Mouse (Mus musculus) liver, postnatal 0 days (tissue): ENCODE measurements at regions not wholly inside any gene's neighbourhood (a gene's known extent, or its start where the extent isn't known, plus 50 kb on each side); places are given as distances from the start of the nearest gene placed in this dataset.

ENCODE experiments used
- ATAC-seq: fragments of 200-750 bp; cut with Nextera tagmentation; 2 replicates; pipeline ENCODE4 v1.8.0; 2017; ENCODE audit warnings: mild to moderate bottlenecking, moderate library complexity
- DNase-seq: peaks from one replicate; pipeline ENCODE4 v3.0.0-alpha.2; 2016
- H3K27ac ChIP-seq: fragments of 300-500 bp; sonication (generic); 2 replicates; pipeline ENCODE4 v1.5.1; 2014; ENCODE audit warnings: antibody characterized with exemption, moderate library complexity, mild to moderate bottlenecking, low read depth
- H3K27me3 ChIP-seq: fragments of 300-500 bp; sonication (generic); 2 replicates; pipeline ENCODE4 v1.6.1; 2014; ENCODE audit warnings: low read length, control low read depth, mixed read lengths; ENCODE audit not compliant: insufficient read depth
- H3K36me3 ChIP-seq: fragments of 300-500 bp; sonication (generic); replicated peaks from 2 replicates; pipeline ENCODE4 v1.6.1; 2014; ENCODE audit warnings: mild to moderate bottlenecking, control low read depth, low read length, moderate library complexity, mixed read lengths; ENCODE audit not compliant: insufficient read depth
- H3K4me1 ChIP-seq: fragments of 300-500 bp; sonication (generic); 2 replicates; pipeline ENCODE4 v1.6.1; 2014; ENCODE audit warnings: antibody characterized with exemption, mild to moderate bottlenecking, control low read depth; ENCODE audit not compliant: insufficient read depth
- H3K4me2 ChIP-seq: fragments of 300-500 bp; sonication (generic); 2 replicates; pipeline ENCODE4 v1.6.1; 2014; ENCODE audit warnings: low read depth, mild to moderate bottlenecking, low read length, moderate library complexity, mixed read lengths
- H3K4me3 ChIP-seq: fragments of 300-500 bp; sonication (generic); 2 replicates; pipeline ENCODE4 v1.5.1; 2014; ENCODE audit warnings: low read depth, low read length
- H3K9ac ChIP-seq: fragments of 300-500 bp; sonication (generic); replicated peaks from 2 replicates; pipeline ENCODE4 v1.6.1; 2014; ENCODE audit warnings: mild to moderate bottlenecking, moderate library complexity
- H3K9me3 ChIP-seq: fragments of 300-500 bp; sonication (generic); 2 replicates; pipeline ENCODE4 v1.6.1; 2016; ENCODE audit warnings: mild to moderate bottlenecking, control low read depth, low read length, mixed read lengths
- CTCF ChIP-seq: sonication (generic); IDR thresholded peaks from 2 replicates; pipeline ENCODE4 v1.5.1; 2016; ENCODE audit warnings: antibody characterized with exemption, low read depth
- EP300 ChIP-seq: IDR thresholded peaks from 2 replicates; pipeline ENCODE4 v1.6.1; 2016; ENCODE audit warnings: antibody characterized with exemption, low read depth, mild to moderate bottlenecking
- WGBS: fragments of 180-500 bp; shearing (Covaris S2); extraction: QIAGEN DNeasy Blood & Tissue Kit; methylation state at CpG from one replicate; pipeline ENCODE4 v1.1.7; 2014; ENCODE audit not compliant: insufficient replicate concordance; 5-methylcytosine and 5-hydroxymethylcytosine counted together

GRCm38 (mm10) chr14:89089661-89090060 is 618.5 kb upstream of the Pcdh20 start:
- Histone ChIP-seq H3K9me3 (no peaks in the 10 kb centered on the region), H3K9ac (no peak overlapping the region), H3K27me3 (no peaks in the 10 kb centered on the region), H3K4me3 (no peak overlapping the region), H3K4me2 (no peak overlapping the region), H3K27ac (no peak overlapping the region), H3K36me3 (no peaks in the 10 kb centered on the region), H3K4me1 (no peaks in the 10 kb centered on the region)
- TF ChIP-seq CTCF: no peak
- no peak for TF ChIP-seq EP300
- DNase-seq: no peak
- ATAC-seq: no peak
- 65% methylated on average over 1 of the region's 1 CpGs for WGBS

GRCm38 (mm10) chr14:89076014-89076413 is 604.8 kb upstream of the Pcdh20 start:
- Histone ChIP-seq H3K27ac (no peak overlapping the region), H3K4me2 (no peak overlapping the region), H3K27me3 (no peaks in the 10 kb centered on the region), H3K9ac (no peak overlapping the region), H3K4me1 (no peaks in the 10 kb centered on the region), H3K4me3 (no peak overlapping the region), H3K36me3 (no peaks in the 10 kb centered on the region), H3K9me3 (no peaks in the 10 kb centered on the region)
- TF ChIP-seq CTCF: no peak
- TF ChIP-seq EP300: no peak
- 88% methylated on average over 1 of the region's 1 CpGs for WGBS
- DNase-seq (no peak), ATAC-seq (no peak)

GRCm38 (mm10) chr14:89063971-89064370 is 592.8 kb upstream of the Pcdh20 start:
- Histone ChIP-seq H3K4me3 (no peak overlapping the region), H3K4me2 (no peak overlapping the region), H3K4me1 (0 out of 2 replicates have a peak, but pooled peaks cover 2% of the 10 kb centered on the region), H3K9ac (no peak overlapping the region), H3K27ac (no peak overlapping the region), H3K9me3 (peaks cover 2% of the 10 kb centered on the region; the same call in 1 of the 2 replicates), H3K27me3 (no peaks in the 10 kb centered on the region), H3K36me3 (no peaks in the 10 kb centered on the region)
- WGBS: 53% methylated on average over 1 of the region's 1 CpGs
- no peak; the same call in 1 of the 2 replicates for ATAC-seq
- TF ChIP-seq CTCF: no peak
- TF ChIP-seq EP300: no peak
- no peak for DNase-seq

GRCm38 (mm10) chr14:89062583-89063436 is 591.6 kb upstream of the Pcdh20 start:
- Histone ChIP-seq H3K27ac (no peak overlapping the region), H3K4me1 (0 out of 2 replicates have a peak, but pooled peaks cover 2% of the 10 kb centered on the region), H3K27me3 (no peaks in the 10 kb centered on the region), H3K4me2 (no peak overlapping the region), H3K9me3 (peaks cover 2% of the 10 kb centered on the region; the same call in 1 of the 2 replicates), H3K4me3 (no peak overlapping the region), H3K9ac (no peak overlapping the region), H3K36me3 (no peaks in the 10 kb centered on the region)
- WGBS: 70% methylated on average over 5 of the region's 5 CpGs
- DNase-seq (no peak), ATAC-seq (no peak)
- TF ChIP-seq EP300 (no peak), CTCF (no peak)

GRCm38 (mm10) chr14:89061319-89061718 is 590.1 kb upstream of the Pcdh20 start:
- 44% methylated on average over 1 of the region's 1 CpGs for WGBS
- Histone ChIP-seq H3K27ac (no peak overlapping the region), H3K9me3 (peaks cover 2% of the 10 kb centered on the region; the same call in 1 of the 2 replicates), H3K4me2 (no peak overlapping the region), H3K27me3 (no peaks in the 10 kb centered on the region), H3K4me1 (0 out of 2 replicates have a peak, but pooled peaks cover 2% of the 10 kb centered on the region), H3K36me3 (no peaks in the 10 kb centered on the region), H3K9ac (no peak overlapping the region), H3K4me3 (no peak overlapping the region)
- DNase-seq: no peak
- no peak for ATAC-seq
- no peak for TF ChIP-seq EP300
- TF ChIP-seq CTCF: no peak

- no peak for TF ChIP-seq CTCF
- no peak for TF ChIP-seq EP300
- H3K4me2 ChIP-seq: no peak overlapping the region
- no peak overlapping the region for H3K4me3 ChIP-seq
- no peaks in the 10 kb centered on the region for H3K36me3 ChIP-seq
- no peak overlapping the region for H3K27ac ChIP-seq
- no peaks in the 10 kb centered on the region for H3K27me3 ChIP-seq
- H3K4me1 ChIP-seq: no peaks in the 10 kb centered on the region
- ATAC-seq (no peak), DNase-seq (no peak)
- H3K9ac ChIP-seq: no peak overlapping the region
- no peaks in the 10 kb centered on the region for H3K9me3 ChIP-seq
These were observed 563.2 kb upstream of the Pcdh20 start for GRCm38 (mm10) chr14:89034390-89034789.
